Mouse (Mus musculus): ENCODE results near the gene Tspan9.

The Tspan9 gene

DNA sequence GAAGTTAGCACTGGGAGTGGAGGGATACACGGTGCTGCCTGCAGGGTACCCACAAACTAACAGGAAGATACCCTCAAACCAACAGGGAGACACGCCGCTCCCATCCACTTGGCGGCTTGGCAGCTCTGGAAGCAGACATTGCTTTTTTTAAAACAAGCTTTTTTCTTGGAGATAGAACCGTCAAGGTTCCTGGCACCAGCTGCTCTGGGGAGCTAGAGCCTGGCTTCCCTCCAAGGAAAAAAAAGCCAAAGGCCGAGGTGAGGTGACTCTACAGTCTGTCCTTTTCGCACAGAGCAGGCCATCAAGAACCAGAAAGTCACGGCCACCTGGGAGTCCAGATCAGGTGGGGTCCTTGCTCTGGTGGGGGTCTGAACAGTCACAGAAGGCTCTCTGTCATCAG is 162.2 kb downstream of the Tspan9 start:
- no peak for DNase-seq (ENCODE audit: low spot score)

DNA sequence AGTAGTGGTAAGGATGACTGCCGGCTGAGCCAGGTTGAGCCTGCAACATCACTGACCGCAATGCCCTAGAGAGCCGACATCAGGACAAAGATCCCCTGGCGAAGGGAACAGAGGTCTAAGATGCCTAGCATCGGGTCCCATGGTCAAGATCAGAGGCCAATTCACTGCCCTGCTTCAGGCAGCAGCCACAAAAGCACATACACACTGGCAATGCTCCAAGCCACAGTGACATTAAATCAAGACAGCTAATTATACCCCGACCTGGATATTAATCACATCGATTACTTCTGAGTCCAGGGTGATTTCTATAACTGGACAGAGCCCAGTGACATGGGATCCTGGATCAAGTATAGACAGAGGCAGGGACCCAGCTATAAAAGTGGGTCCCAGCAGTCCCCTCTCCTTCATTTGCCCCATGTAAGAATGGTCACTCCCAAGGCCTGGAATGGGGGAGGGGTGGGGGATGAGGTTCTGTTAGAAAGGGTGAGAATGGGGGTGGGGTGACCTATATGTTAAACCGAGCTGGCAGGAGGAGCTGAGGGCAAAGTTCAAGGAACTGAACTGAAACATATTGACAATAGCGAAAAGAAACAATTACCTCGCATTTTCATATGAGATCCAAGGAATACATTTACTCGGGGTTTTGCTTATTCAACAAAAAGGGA is 162.9 kb downstream of the Tspan9 start:
- no peak for DNase-seq (ENCODE audit: low spot score)

DNA sequence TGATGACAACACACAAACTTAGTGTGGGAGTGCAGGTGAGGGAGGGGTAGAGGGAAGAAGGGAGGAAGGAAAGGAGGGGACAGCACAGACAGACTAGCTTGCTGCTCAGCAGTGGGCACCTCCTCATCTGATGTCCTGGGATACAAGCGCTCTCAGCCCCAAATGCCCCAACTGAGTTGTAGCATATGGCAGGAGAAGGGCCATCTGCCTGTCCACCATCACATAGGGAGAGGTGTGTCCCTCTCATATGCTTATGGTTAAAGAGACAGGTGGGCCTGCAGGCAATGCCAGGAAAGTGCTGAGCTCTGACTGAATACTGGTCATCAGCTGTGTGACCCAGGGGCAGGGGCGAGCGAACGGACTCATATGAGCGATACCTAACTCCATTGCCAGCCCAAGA is 163.6 kb downstream of the Tspan9 start:
- DNase-seq (ENCODE audit: low spot score), result no peak

DNA sequence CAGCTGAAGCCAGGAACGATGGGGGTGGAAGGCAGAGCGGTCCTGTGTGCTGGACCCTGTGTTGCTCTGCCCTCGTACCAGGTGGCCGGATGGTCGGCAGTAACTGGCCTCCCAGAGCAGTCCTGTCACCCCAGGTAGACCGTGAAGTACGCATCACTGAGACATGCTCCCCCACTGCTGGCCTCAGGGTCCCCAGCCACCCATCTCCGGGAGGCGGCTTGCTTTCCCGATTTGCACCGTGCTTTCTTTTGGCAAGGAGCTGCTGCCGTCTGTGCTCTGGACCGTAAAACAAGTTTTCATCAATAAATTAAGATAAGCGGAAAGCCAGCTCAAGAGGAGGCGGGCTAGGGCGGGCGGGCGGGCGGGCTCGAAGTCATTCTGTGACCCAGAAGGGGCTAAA is 164.5 kb downstream of the Tspan9 start:
- no peak for DNase-seq (ENCODE audit: low spot score)

DNA sequence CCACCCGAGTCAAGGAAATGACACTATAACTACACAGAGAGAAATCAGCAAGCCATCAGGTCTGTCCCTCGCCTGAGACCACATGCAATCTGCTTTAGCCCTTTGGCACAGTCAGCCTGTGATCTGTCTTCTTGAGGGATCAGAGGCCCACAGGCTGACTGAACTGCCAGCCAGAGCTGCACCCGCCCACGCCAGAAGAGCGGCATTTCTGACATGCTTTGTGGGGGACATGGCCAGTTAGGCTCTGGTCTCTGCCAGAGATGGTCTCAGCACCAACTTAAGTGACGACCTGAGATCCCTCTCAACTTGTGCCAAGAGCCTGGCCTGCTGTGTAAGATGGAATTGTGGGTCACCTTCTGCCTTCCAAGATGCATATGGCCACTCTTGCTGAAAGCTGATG is 166.7 kb downstream of the Tspan9 start:
- DNase-seq (ENCODE audit: low spot score), result no peak

DNA sequence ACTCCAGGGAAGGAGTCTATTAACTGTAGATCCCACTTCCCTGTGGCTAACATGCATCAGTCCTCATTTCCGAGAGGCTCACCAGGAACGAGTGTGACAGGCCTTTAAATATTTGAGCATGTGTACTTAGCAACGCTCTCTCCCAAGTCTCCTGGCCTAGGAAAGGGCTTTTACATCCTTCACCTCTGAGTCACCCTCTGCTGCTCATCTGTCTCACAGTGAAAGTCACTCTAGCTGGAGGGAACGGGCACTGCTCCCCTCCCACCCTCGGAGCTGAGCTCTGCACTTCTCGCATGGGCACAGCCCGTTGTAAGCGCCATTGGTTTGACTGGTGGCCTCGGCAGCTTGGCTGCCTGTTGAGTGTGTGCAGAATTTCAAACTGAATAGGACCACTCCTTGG is 169.4 kb downstream of the Tspan9 start:
- no peak for DNase-seq (ENCODE audit: low spot score)

DNA sequence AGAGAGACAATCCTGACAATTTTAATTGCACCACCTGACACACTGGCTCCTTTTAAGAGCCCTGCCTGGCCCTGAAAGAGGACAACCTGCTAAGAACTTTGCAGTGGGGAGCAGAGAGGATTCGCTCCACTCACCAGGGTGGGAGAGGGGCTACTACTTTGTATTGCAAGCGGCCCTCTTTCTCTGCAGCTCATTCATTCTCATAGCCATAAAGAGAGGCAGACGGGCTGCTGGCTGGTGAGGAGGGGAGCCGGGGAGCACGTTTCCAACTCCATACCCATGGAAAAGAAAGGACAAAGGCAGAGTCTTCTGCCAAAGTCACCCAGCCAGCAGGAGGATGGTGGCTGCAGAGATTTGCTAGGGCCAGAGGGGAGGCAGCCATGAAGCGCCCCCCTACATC is 169.8 kb downstream of the Tspan9 start:
- DNase-seq (ENCODE audit: low spot score), result no peak

DNA sequence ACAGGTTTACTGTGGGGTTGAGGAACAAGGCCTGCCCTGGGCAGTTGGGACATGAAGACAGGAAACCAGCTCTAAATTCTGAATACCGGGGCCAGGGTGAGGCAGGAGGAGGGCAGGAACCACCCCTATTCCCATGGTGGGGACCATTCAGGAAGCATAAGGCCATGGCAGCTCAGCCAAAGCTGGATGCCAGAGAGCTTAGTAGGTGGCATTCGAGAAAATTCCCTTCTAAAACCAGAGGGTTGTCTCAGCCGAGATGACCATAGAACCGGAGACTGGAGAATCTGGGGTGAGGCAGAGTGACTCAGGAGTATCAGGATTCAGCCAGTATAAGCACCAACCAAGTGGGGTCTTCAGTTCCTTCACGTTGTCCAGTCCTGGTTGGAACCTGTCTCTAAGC is 171.5 kb downstream of the Tspan9 start:
- no peak for DNase-seq (ENCODE audit: low spot score)

DNA sequence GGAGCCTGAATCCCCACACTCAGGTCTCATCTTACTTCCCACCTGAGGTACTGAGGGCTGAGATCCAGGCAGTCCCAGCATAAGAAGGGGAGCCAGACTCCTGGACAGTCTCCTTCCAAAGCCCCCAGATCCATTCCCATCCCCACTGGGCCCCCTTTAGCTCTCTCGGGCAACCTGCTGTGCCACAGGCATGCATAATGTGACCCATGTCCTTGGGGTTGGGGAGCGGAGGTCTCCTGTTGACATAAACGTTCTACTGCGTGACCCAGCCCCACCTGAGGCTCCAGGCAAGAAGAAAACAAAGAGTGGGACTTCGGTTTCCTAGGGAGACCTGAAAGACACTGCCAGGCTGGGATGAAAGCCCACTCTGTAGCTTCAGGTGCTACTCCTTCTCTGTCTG is 172.5 kb downstream of the Tspan9 start:
- DNase-seq (ENCODE audit: low spot score), result no peak

DNA sequence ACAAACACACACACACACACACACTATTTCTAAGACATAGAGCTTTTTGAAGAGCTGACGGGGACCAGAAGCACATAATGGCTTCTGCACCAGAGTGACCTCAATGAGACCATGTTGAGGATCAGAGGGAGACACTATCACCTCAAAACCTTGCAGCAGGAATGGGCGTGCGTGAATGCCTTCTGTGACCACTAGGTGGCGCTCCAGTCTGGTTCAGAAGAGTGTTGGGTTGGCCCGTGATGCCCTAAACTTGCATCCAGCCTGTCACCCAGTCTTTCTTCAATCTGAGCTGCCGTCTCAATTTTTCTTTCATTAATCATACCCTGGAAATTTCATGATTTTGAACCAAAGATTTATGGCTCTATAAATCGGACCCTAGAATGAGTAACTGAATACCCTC is 173.3 kb downstream of the Tspan9 start:
- peak; percentile 91 for DNase-seq (ENCODE audit: low spot score)

DNA sequence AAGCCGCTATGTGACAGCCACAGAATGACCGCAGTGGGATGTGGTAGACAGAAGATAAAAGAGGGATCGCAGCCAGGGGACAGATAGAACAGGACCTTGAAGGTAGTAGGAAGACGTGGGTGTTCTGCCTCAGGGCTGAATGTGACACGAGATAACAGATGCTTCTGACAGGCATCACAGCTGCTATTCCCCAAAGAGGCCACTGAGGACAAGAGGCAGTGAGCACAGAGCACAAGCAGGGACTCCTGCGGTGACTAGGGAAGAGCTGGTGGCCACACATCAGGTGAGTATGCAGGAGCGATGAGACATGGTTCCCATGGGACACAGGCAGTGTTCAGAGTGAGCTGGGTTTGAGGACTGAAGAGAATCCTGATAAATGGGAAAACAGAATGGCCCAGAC is 173.7 kb downstream of the Tspan9 start:
- no peak for DNase-seq (ENCODE audit: low spot score)

DNA sequence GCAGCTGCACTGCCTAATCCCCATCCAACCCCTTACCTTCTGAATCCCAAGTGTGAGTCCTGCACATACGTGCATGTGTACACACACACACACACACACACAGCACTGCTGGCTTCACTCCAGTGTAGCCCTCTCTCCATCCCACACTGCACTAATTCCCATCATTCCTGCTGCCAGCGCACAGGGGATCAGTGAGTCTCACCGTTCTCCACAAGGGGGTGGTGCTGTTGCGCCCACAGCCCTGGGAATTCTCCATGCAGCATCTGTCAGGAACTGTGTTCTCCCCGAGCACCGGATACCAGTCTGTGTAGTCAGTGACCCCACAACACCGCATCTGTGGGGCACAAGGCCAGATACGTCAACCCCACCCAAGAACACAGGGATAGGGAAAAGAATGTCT is 177.9 kb downstream of the Tspan9 start:
- DNase-seq (ENCODE audit: low spot score), result peak; percentile 66

DNA sequence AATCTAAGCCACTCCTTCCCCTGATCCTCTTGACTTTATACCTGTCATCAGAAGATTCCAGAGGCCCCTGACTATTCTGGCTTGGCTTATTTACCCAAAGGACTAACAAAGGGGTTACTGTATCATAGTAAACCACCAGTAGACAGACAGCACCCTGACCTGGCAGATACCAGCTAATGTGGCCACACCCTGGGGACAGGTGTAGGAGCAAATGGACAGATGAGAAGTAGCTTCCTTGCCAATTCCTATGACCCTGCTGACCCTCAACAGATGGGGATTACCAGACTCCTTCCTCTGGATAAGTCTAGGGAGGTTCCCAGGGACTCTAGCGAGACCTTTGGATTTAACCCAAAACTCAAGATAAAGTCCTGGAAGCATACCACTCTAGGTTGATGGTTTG is 183.2 kb downstream of the Tspan9 start:
- DNase-seq (ENCODE audit: low spot score), result no peak

DNA sequence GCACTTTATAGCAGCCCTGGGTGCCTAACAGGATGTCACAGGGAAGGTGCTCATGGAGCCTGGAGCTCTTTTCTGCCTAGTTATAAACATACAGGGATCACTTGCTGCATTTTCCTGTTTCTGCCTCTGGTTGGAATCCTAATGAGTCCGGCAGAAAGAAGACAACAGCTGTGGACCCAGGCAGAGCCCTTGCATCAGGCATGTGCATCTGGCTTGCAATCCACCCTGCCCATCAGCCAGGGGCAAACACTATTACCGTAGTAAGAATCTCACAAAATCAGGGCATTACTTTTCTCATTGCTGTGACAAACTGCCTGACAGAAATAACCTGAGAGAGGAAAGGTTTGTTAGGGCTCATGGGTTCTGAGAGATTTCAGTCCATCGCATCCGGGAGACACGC is 187.2 kb downstream of the Tspan9 start:
- no peak for DNase-seq (ENCODE audit: low spot score)

DNA sequence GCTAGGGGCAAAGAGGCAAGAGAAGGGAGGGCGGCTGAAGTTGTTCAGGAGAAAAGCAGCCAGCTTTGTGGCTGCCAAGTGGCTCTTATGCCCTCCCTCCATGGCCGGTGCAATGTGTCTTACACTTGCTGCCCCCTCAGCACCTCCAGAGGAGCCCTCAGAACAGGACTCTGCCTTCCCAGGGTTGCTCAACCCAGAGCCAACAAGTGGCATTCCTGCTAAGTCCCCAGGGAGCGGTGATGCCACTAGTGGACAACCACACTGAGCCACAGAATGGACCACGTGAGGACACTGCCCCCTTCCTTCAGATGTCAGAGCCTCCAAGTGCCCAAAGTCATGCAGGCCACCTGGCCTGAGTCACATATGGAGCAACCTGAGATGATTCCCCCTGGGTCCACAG is 190.3 kb downstream of the Tspan9 start:
- DNase-seq (ENCODE audit: low spot score), result no peak

DNA sequence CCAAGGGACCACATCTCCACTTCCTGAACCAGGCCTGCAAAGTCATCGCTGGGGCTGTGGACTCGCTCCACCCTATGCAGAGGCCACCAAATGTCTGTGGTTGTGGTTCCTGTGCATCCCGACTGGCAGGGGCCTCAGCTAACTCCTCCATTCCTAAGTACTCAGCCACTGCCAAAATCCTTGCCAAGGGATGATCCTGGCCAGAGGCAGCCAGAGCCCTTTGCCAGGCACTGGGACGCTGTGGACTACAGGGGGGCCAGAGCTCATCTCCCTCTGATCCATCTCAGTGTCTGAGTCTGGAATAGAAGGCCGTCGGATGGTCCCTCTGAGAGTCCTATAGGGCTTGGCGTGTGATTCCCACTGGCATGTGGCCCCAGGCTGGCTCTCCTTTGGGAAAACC is 193.5 kb downstream of the Tspan9 start:
- no peak for DNase-seq (ENCODE audit: low spot score)

DNA sequence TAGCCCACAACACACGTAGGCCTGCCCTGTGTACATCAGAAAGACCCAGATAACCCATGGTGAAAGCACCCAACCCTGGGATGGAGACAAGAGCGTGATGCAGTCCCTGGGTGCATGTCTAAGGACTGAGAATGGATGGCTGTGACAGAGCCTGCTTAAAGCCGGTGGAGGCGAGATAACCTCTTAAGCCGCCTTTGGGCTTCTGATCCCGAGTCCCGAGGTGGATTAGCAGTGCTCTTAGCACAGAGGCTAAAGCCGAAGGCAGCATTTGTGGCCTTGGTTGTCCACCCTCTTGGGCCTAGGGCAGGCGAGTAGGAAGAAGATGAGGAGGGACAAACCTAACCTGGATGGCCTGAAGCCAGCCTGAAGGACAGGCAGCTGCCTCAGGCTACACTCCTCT is 194.7 kb downstream of the Tspan9 start:
- DNase-seq (ENCODE audit: low spot score), result no peak

DNA sequence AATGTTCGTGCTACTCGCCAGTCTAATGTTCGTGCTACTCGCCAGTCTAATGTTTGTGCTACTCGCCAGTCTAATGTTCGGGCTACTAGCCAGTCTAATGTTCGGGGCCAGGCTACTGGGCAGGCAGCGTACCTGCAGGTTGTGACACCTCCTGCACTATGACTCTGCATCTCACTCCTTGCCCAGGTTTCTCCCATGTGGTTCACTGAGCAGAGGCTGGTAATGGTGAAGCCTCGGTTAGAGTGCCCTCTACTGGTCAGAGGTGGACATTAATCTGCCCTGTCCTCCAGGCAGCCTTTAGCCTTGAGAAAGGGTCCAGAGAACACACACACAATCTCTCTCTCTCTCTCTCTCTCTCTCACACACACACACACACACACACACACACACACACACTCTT is 197.7 kb downstream of the Tspan9 start:
- peak; percentile 84 for DNase-seq (ENCODE audit: low spot score)

DNA sequence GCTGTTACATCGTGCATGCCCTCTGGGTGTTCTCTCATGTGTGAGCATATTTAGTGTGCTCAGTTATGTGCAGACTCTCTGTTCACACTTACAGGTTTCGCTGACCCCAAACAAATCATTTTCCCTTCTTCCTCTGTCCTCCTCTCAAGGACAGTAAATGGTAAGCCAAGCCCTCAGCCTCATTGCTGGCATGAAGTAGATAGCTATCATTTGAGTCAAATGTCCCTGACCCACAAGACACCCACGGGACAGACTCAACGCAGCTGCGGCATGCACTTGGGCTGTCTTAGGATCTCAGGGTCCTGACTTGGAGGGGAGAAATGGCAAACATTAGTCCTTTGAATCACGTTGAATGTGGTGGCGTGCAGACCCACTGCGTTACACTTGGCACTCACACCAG is 201.0 kb downstream of the Tspan9 start:
- no peak for DNase-seq (ENCODE audit: low spot score)

DNA sequence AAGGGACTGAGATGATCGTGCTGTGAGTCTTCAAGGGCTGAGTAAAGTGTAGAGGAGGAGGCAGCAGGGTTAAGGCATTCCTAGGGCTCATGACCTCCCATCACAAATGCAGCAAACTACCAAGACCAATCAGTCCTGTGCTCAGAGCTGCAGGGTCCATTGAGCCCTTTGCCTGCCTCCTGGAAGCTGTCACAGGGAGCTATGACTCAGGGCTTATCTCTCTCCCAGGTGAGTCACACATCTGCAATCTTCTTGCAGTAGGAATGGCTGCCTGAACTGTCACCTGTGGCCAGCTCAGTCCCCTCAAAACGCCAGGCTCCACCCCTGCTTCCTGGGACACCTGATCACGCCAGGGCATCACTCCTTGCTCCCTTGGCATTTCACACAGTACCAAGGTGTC is 208.3 kb downstream of the Tspan9 start:
- DNase-seq (ENCODE audit: low spot score), result no peak

DNA sequence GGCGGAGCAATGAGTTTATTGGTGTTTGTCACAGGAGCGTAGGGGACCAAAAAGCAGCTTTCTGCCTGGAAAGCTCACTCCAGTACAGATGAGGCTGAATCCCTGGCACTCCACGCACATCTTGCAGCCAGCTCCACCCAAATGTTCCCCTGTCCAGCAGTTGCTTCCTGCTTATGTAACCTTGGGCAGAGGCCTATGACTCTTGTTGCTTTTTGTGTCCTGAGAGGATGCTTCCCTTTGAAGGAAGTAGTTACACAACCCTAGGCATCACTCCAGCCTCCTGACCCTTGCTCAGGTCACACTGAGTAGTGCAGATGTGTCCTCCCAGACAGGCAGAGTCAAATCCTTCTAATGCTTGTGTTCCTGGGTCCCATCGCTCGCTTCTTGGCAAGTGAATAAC is 209.6 kb downstream of the Tspan9 start:
- no peak for DNase-seq (ENCODE audit: low spot score)

DNA sequence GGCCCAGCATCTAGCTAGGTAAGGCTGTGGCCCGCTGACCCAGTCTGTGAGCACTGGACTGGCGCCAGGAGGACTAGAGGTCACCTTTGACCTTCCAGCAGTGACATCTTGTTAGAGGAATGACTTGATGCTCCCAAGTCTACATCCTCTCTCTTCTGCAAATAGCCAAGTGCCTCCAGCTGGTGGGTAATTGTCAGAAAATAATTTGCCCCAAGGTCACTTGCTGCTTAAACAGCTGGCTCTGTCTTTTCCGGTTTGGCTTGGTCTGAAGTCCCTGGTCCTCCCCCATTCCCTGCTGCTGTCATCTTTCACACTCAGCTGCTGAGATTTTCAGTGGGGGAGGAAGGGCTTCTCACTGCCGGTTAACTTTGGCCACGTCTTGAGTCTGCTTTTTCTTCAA is 210.7 kb downstream of the Tspan9 start:
- DNase-seq (ENCODE audit: low spot score), result peak; percentile 62

DNA sequence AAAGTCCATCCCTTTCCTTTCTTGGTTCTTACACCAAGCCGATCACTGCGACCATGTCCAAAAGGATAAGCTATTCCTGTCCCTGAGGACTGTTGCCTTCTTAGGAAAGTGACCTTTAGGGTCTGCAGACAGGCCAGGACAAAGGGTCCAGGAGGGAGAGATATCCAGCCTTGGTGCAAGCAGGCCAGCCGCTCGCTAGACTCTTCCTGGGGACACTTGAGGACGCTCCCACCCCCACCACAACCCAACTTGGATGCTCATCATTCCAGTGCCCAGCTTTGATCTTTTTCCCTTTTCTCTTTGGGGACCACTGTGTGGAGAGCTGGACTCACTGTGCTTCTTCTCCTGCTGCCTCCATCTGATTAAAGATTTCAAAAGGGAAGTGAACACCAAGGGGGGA is 214.7 kb downstream of the Tspan9 start:
- no peak for DNase-seq (ENCODE audit: low spot score)

DNA sequence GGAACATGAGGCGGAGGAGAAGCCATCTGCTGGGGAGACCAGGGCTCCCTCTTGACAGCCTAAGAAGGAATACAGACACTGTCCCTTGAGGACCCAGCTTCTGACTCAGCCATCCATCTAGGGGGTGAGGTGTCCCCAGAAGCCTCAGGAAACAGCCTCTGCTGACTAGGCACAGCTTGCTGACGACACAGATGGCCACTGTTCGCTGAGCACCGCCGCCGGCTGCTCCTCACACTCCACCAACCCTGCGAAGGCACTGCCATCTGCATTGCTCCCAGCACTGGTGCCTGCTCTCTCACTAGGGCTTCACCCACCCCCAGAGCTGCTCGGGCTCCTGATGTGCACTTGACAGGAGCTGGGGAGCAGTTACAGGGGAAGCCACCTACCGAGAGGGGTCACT is 217.5 kb downstream of the Tspan9 start:
- no peak for DNase-seq (ENCODE audit: low spot score)

DNA sequence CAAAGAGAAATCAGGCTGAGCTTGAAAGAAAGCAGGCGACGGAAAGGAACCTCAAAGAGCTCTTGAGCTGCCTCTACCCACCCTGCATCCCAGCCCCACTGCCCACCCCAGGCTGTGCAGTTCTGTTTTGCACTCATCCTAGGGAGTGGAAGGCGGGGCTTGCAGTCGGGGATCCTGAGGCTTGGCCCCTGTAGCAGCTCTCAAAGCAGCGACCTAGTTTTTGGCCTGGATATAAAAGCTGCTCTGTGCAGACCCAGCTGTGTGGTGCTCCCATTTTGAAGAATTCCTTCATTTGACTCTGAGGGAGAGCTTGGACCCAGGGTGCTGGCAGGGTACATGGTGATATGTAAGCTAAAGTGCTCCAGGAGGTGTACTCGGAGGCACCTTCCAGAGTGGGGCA is 218.6 kb downstream of the Tspan9 start:
- DNase-seq (ENCODE audit: low spot score), result no peak
